Mouse (Mus musculus): ENCODE measurements around the gene Chaf1b.

Gene Chaf1b

GRCm38 (mm10) chr16:93883423-93884085, at the start of gene Chaf1b:
Gene Chaf1b (plus strand): TSS chr16:93883901.
- DNase-seq (ENCODE audit: low spot score) = peak; percentile 99

- no peak for DNase-seq (ENCODE audit: low spot score)
Observed at GRCm38 (mm10) chr16:93834076-93834475, 49.6 kb upstream of the Chaf1b start.

GRCm38 (mm10) chr16:93839049-93839448, 44.7 kb upstream of the Chaf1b start:
- no peak for DNase-seq (ENCODE audit: low spot score)

- no peak for DNase-seq (ENCODE audit: low spot score)
Observed at GRCm38 (mm10) chr16:93850527-93850926, 33.2 kb upstream of the Chaf1b start.

GRCm38 (mm10) chr16:93859967-93860366, 23.7 kb upstream of the Chaf1b start:
- DNase-seq (ENCODE audit: low spot score) = no peak

GRCm38 (mm10) chr16:93860686-93861085, 23.0 kb upstream of the Chaf1b start:
- DNase-seq (ENCODE audit: low spot score) = no peak

- no peak for DNase-seq (ENCODE audit: low spot score)
Observed at GRCm38 (mm10) chr16:93874841-93875240, 8.9 kb upstream of the Chaf1b start.

- DNase-seq (ENCODE audit: low spot score) = no peak
Observed at GRCm38 (mm10) chr16:93877612-93878380, 5.9 kb upstream of the Chaf1b start.

GRCm38 (mm10) chr16:93884086-93884721, 503 bp downstream of the Chaf1b start:
- peak; percentile 11 for DNase-seq (ENCODE audit: low spot score)

GRCm38 (mm10) chr16:93884722-93885113, 1.0 kb downstream of the Chaf1b start:
- no peak for DNase-seq (ENCODE audit: low spot score)

GRCm38 (mm10) chr16:93888481-93888880, 4.8 kb downstream of the Chaf1b start:
- no peak for DNase-seq (ENCODE audit: low spot score)

GRCm38 (mm10) chr16:93890948-93891604, 7.4 kb downstream of the Chaf1b start:
- DNase-seq (ENCODE audit: low spot score) = no peak

- no peak for DNase-seq (ENCODE audit: low spot score)
Observed at GRCm38 (mm10) chr16:93893285-93893684, 9.6 kb downstream of the Chaf1b start.

- no peak for DNase-seq (ENCODE audit: low spot score)
Observed at GRCm38 (mm10) chr16:93903027-93903426, 19.3 kb downstream of the Chaf1b start.

GRCm38 (mm10) chr16:93906156-93907014, 22.7 kb downstream of the Chaf1b start:
- DNase-seq (ENCODE audit: low spot score) = peak; percentile 27

- DNase-seq (ENCODE audit: low spot score) = no peak
Observed at GRCm38 (mm10) chr16:93907761-93908160, 24.1 kb downstream of the Chaf1b start.

GRCm38 (mm10) chr16:93908196-93908595, 24.5 kb downstream of the Chaf1b start:
- DNase-seq (ENCODE audit: low spot score) = no peak

- DNase-seq (ENCODE audit: low spot score) = no peak
Observed at GRCm38 (mm10) chr16:93909936-93910335, 26.2 kb downstream of the Chaf1b start.

GRCm38 (mm10) chr16:93910735-93911665, 27.3 kb downstream of the Chaf1b start:
- DNase-seq (ENCODE audit: low spot score) = no peak

GRCm38 (mm10) chr16:93912158-93912557, 28.5 kb downstream of the Chaf1b start:
- no peak for DNase-seq (ENCODE audit: low spot score)

Data from spleen, adult 12 weeks (tissue).